Mouse (Mus musculus) E14TG2a.4 (cell line): ENCODE measurements around the gene Ube2q2.
"Not testable (repeated sequence)": the region's sequence is repeated elsewhere in the genome, so short reads cannot be mapped to it uniquely, and the experiment has no call there.

Source experiments
- CTCF ChIP-seq: conservative IDR thresholded peaks from 2 replicates; pipeline ENCODE4 v1.5.1; 2014; ENCODE audit warnings: low read length
- POU5F1 ChIP-seq: IDR thresholded peaks from 2 replicates; pipeline ENCODE4 v1.6.1; 2014; ENCODE audit warnings: low read length, borderline replicate concordance

DNA sequence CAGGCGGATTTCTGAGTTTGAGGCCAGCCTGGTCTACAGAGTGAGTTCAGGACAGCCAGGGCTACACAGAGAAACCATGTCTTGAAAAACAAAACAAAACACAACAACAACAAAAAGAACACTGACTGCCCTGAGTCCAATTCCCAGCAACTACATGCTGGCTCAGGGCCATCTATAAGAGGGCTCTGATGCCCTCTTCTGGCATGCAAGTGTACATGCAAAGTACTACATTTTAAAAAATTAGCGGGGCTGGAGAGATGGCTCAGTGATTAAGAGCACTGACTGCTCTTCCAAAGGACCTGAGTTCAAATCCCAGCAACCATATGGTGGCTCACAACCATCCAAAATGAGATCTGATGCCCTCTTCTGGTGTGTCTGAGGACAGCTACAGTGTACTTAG, 103.4 kb downstream of the Ube2q2 start:
- TF ChIP-seq CTCF = peak; percentile 23; the same call in 1 of the 2 replicates
- TF ChIP-seq POU5F1 = not testable (repeated sequence)
